Mouse (Mus musculus) layer of hippocampus, postnatal 14 days (tissue): ENCODE measurements around the gene Bahd1. TPM values are rescaled to one million over a fixed set of nuclear protein-coding genes. Genes with fewer than 3 reads are reported as not detected.

ENCODE experiments used
- DNase-seq, 2 experiments: peaks; one replicate each; pipeline ENCODE4 v3.0.0; 2021 to 2022; ENCODE audit warnings: low spot score in 2 of 2, mixed read lengths in 1 of 2
- long read RNA-seq, 2 experiments: library from polyadenylated mRNA; stranded (forward); transcript quantifications; one replicate each; pipeline ENCODE4 v2.0.0; 2021
- total RNA-seq, 2 experiments: library from RNA; stranded (reverse); gene quantifications; 2 replicates each; pipeline ENCODE4 v1.2.3; 2021

Bahd1 gene
- 10 to 100 TPM; 36.6 to 36.7 TPM for total RNA-seq
- long read RNA-seq, experiment 1, partial matches to known transcripts = 2 of 3 reads
- long read RNA-seq, experiment 1, other reads (novel, unspliced or antisense) = 1 of 3 reads
- long read RNA-seq, experiment 2, full-length matches to known transcripts = 1 of 1 reads
- long read RNA-seq, experiment 2, partial matches to known transcripts = 0 of 1 reads
- long read RNA-seq, experiment 2, other reads (novel, unspliced or antisense) = 0 of 1 reads

DNA sequence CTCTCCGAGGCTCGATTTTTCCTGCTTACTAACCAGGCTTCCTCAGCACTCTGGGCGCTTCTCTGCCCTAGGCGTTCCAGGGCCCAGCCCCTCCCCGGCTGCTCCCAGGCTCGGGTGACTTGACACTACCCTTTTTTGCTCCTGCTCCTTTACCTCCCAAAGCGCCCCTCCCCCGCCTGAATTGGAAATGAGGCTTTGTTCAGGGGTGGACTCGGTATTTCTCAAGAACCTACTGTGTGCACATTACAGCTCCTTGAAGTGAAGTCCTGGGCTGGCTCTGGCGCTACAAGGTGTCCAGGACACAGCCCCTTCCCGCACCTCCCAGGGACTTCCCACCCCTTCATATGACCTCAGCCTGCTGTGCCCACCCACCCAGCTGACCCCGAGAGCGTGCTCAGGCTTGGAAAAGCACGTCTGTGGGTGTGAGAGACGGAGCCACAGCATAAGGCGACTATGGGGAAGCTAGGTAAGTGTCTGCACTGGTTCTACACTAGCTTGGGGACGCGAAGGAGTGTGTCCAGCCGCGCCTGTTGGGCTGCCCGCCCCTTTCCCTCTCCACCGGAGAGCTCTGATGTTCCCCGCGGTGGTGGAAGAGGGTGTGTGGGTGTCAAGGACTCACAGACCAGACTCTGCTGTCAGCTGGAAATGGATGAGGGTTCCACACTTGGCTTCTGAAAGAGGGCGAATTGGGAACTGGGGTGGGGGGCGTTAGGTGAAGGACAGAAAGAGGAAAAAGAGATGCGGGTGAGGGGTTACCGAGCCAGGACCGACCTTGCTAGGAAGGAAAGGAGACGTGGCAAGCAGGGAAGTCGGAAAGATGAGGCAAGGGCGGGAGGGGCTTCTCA, at the start of gene Bahd1:
Bahd1 (plus strand) TSS at position 397 of the 845 bp plus-strand sequence.
- no peak for DNase-seq

DNA sequence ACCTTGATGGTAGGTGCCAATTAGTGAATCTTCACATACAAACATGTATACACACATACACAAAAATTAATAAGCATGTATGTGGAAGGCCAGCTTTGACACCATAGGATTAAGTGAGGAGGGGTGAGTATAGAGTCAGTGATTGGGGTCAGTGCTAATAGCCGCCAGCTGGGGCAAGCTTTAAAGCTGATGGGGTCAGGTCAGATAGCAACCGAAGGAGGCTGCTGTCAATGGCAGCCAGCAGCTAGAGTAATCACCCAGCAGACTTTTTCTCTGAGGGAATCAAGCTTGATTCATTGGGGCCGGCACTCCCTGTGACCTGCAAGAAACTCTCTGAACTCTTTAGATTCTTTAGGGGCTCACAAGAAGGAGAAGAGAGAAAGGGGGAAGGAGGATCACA, 48.4 kb upstream of the Bahd1 start:
- DNase-seq = no peak

DNA sequence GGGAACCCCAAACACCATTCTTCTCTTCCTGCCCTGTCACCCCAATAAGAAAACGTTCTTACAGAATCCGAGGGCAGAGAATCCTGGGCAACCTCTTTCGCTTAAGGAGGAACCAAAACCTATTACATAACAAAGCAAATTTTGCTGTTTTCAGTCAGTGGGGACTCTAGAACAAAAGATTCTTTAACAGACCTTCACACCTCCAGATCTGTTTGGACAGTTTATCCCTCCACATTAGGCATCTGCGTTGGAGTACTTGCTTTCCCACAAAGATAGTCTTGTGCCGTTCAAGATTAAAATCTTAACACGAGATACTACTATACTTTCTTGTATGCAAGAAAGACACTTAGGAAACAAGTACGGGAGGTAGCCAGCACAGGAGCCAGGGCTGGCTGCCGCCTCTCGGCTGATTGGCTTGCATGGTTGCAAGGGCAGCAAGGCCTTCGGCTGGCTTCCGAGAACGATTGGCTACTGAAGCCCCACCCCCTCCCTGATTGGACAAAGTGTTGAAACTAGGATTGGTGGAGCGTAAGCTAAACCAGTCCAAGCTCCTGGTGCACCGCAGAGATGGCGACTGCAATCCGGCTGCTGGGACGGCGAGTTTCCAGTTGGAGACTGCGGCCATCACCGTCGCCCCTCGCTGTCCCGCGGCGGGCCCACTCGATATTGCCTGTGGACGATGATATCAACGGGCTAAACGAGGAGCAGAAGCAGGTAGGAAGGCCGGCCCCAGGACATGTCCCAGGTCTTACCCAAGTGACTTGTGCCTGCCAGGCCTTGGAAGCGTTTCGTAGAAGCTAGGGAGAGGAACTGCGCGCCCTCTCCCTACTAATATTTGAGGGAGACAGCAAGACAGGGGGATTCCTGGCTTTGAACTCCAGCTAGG, 38.5 kb upstream of the Bahd1 start, which contains the start of gene Ivd:
Ivd (plus strand) TSS at position 501 of the 886 bp plus-strand sequence.
- DNase-seq = peak; percentile 88 to 96

DNA sequence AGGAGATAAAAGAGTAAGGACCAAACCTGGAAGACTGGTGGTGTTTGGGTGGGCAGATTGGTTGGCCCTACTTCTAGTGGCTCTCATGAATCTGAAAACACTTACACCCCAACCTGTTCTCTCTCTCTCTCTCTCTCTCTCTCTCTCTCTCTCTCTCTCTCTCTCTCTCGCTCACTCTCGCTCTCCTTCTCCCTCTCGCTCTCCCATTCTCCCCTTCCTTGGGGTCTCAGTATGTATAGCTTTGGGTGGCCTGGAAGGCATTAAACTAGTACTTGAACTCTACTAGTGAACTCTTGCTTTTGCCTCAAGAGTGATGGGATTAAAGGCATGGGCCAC, 37.9 kb upstream of the Bahd1 start:
- DNase-seq = no peak

DNA sequence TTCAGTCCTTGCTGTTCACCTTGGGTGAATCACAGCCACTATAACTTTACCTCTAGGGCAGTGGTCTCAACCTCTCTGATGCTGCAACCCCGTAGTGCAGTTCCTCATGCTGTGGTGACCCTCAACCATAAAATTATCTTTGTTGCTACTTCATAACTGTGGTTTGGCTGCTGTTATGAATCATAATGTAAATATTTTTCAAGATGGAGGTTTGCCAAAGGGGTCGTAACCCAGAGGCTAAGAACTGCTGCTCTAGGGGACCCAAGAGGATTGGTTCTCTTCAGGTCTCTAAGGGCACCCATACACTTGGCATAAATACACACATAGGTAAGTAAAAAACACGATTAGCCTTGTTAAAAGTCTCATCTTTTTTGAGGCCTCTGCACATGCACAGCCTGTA, 29.6 kb upstream of the Bahd1 start:
- no peak for DNase-seq

DNA sequence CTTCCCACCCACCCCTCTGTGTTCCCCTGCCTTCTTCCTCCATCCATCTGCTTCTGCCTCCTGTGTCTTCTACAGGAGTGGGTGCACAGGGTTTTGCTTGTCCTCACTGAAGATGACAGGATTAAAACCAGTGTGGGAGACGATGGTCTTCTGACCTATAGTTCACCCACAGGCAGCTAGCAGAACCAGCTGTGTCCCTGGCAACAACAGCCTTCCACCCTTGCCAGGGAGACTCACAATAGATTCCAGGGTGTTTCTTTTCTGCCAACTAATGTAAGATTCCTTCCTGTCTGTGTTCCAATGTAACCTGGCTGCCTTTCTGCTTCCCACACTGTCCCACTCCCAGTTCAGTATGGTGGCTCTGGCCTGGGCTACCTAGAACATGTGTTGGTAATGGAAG, 29.1 kb upstream of the Bahd1 start:
- DNase-seq = peak; percentile 32 to 47

DNA sequence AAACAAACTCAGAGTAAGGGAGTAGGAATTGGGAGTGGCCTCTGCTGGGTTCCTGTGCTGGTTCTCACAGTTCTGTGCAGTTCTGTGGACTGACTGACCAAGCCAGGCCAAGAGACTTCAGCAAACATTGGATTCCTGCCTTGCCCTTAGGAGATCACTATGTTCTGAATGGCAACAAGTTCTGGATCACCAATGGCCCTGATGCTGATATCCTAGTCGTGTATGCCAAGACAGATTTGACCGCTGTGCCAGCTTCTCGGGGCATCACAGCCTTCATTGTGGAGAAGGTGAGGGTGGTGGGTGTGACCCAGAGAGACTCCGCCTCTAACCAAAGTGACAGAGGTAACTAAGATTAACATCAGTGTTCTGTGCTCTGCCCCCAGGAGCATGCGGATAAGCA, 27.2 kb upstream of the Bahd1 start:
- DNase-seq = no peak

DNA sequence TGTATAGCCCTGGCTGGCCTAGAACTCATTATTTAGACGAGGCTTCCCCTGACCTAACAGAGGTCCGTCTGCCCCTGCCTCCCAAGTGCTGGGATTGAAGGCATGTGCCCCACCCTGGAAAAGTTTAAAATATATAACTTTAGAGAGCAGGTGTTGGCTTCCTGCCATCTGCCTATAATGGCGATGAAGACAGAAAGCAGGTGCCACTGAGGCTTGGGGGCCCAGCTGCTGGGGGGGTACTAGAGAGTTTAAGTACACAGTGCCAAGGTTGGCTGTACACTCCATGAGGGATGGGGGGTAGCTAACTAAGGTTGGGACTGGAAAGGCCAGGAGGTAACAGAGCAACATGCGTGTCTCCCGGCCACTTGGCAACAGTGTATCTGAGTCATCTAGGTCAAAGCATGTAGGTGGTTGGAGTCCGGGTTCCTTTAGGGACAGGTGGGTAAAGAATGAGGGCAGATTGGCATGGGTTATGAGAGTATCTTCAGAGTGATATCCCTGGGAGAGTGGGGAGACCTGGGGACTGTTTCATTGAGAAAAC, 26.2 kb upstream of the Bahd1 start:
- no peak for DNase-seq

DNA sequence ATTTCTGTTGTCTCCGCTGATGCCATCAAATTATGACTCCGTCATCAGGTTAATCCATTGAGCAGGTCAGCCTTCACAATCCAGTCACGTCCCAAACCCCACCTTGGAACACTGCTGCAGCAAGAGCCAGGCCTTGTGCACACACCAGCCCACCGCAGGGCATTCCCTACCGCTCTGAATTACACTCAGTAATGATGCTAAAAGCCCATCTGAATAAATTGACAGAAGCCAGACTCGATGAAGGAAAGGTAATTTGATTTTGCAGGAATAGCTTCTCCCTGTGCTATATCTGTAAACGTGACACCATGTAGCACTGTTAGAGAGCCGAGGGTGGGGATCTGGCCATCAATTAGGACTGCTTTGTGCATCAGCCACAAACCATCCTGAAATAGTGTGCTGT, 24.9 kb upstream of the Bahd1 start:
- no peak for DNase-seq

DNA sequence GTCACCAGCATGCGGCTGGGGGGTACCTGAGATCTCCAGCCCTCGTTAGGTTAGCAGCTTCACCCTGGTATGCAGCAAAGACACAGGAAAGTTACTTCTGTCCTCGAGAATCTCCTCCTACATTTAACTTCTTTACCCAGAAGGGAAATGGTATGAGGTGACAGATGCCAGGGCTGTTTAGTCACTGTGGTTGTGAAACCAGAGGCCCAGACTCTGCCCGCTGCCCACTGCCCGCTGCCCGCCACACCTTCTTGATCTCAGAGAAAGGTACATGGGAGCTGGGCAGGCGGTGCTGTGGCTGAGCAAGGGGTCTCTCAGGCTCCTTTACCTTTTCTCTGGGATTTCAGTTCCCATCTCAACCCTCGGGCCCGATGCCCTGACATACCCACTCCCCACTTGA, 23.7 kb upstream of the Bahd1 start:
- DNase-seq = no peak

DNA sequence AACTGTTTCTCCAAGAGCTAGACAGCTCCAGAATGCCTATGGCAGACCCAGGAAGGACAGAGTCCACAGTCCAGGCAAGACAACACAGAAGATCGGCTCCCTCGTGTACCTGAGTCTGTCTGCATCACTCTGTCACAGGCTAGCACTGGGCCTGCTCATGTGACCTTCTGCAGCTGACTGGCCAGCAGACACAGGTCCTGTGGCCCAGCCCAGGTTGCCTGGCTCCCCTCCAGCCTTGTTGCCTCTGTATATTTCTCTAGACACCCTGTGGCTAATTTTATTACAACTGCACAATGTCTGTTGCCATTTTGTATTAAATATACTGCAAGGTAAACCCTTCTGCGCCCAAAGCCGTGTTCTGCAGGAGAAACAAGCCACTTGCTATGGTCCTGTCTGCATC, 19.2 kb upstream of the Bahd1 start:
- no peak for DNase-seq

DNA sequence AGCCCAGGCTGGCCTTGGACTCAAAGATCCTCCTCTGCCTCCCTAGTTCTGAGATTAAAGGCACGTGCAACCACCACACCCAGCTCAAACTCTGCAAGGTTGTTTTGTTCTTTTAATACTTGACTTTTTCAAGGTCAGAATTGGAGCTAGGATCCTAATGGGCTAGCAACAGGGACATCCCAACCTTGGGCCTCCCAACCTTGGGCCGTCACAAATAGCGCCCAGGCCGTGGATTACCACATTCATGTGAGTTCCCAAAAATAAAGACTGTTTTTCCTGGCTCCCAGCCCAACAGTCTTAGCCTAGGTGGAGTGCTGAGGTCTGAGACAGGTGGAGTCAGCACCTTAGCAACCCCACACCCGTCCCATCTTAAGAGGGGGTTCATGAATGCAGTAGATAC, 18.2 kb upstream of the Bahd1 start:
- DNase-seq = no peak

DNA sequence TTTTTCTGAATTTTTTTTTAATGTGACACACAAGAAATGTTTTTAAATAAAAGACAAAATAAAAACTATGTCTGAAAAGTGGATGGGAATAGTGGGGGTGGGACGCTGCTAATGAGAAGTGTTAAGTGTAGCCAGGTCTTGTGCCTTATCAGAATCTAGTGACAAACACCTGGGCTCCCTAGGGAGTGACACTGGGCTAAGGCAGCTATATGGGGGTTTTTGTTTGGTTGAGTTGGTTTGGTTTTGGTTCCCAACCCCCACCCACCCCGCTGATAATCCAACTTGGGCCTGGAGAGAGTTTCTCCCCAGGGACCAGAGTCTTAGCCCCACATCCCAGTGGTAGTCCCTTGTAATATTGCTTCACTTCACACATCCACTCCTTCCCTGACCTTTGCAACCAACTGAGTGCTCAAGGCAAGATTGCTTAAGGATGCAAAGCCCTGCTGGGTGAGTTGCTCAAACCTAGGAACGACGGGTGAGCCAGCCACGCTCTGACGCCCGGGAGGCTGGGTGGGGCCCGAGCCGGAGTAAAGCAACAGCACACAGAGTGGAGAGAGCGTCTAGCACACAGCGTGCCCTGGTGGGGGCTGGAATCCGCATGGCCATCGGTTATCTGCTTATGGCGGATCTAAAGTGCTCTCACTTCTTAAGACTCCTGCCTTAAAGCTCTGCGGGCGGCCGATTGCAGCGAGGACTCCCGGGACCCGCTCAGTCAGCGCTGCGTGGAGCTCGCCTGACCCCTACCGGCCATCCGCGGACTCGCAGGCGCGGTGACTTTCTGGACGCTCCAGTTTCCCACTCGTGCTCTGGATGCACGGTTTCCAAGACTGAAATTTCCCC, 17.1 kb upstream of the Bahd1 start:
- DNase-seq = peak; percentile 89

DNA sequence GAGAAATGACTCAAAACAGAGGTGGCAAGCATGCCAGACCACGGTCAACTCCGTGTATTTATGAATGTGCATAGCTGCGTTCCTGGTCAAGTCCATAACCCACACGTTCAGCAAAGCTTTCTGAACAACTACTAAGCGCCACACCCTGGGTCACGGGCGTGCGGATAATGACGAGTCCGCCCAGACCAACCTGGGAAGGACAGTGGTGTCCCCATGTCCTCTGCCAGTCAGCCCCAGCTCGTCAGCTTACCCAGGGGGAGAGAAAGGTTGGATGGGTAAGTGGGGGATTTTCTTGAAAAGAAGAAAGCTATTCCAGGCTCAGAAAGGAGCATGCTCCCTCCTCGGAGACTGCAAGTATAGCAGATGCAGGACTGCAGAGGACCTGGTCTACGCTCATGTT, 12.7 kb upstream of the Bahd1 start:
- DNase-seq = no peak

DNA sequence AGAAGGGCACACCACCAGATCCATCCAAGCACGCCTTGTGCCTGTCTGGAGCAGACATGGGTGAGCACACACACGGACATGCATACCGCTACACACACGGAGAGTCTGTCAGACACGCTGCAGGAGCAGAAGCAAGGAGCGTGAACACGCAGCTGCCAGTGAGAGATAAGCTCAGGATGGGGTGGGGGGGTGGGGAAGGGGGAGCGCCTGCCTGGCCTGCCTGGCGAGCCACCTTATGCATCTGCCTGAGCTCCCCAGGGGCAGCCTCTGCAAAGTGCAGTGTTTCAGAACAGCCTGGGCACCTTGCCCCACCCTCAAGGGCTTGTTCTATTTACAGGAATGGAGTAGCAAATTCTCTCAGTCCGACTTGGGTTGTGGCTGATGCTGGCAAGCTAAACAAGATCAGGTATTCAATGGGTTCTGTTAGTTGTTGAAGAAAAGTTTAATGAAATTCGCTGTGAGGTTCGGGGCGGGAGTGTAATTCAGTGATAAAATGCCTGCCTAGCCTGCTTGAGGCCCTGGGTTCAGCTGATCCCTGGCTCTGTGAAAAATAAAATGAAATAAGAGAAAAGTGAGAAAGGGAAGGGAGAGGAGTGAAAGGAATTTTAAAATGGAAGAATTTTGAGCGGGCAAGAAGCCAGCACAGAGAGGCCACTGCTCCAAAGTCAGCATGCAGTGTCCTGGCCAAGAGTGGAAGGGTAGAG, 12.2 kb upstream of the Bahd1 start:
- DNase-seq = no peak

DNA sequence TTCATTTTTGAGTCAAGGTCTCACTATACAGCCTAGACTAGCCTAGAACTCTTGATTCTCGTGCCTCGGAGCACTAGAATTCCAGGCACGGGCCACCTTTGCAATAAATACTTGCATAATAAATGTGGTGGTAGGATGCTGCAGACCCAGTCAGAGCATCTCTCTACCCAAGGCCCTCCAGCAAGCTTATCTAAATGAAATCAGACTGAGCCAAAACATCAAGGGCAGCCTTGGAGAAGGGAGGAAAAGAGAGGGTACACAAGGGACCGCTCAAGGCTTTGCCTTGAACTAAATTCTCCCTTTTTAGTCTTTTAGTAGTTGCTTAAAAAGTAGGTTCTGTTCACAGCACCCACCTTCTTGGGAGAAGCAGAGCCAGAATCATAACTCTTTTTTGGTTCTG, 9.0 kb upstream of the Bahd1 start:
- DNase-seq = no peak

DNA sequence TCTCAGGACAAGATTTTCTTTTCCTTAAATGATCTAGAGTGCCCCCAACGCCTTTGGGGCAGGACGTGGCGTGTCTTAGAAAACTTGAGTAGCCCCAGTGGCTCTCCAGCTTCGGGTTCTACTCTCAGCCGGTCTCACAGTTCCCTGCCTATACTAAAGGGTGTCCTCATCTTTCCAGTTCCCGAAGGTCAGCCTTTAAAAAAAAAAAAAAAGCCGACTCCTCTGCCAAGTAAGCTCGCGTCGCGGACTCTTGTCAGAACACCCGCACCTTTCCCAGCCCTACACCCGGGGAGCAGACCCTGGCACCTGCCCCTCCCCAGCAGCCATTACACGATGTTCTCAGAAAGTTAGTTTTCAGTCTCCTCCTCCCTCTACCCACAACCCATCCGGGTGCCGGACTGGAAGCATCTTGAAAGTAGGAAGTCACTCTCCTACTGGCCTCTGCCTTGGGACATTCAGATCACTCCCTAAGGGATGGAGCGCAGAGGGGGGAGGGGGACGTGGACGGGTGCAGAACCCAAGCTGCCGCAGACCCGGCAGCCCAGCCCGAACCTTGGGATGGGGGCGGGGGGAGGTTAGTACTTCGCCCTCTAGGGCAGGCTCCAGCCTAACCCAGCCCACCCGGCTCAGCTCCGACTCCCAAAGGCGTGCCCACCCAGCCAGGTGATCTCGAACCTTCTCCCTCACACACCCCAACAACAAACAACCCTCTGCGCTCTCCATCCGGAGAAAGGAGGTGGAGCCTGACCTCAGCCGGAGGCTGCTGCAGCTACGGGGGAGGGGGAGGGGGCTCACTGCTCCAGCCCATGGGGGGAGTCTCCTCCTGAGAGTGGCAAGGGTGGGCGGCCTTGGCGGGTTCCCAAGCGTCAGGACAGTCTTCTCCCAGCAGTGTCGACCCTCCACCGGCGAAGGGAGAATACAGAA, 3.9 kb upstream of the Bahd1 start:
- no peak for DNase-seq

DNA sequence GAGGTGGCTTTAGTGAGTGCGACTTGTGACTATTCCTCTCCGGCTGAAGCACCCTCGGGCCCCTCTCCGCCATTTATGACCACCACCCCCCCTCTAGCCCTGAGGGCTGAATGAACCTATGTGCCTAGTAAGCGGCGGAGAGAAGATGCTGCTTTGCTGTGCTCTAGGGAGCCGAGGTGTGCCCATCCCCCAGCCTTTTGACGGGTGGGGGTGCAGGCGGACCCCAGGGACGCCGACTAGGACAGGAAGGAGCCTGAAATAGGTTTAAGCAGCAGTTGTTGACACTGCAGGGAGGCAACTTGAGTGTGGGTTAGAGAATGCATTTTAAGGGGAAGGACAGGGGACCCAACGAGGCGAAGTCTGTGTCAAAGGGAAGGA, 3.3 kb upstream of the Bahd1 start:
- no peak for DNase-seq

DNA sequence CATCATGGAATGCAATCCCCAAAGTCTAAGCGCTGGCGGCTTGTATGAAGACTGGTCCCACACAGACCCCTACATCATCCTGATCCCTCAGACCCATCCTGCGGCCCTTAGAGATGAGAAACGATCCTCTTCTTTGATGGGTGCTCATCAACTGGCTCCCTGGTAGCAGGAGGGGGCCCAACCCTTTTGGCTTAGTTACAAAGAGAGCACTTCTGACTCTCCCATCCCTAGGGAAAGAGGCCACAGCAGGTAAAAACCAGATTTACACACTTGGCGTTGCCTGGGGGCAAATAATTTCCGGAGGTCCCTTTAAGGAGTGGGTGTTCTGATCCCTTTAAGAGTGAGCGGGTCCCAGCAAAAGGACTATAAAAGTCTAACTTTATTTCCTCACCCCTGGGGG, 2.8 kb upstream of the Bahd1 start:
- DNase-seq = no peak
